Mouse (Mus musculus) c-Kit-positive CD71-positive TER-119-positive erythroid progenitor cells, embryonic 14.5 days (primary cell): ENCODE data around the gene Gm3417.
"Not testable (repeated sequence)": the region's sequence is repeated elsewhere in the genome, so short reads cannot be mapped to it uniquely, and the experiment has no call there.

Experiments
- DNase-seq: peaks from one replicate; pipeline ENCODE4 v3.0.0-alpha.2; 2013; ENCODE audit warnings: low spot score

Gene Gm3417

DNA sequence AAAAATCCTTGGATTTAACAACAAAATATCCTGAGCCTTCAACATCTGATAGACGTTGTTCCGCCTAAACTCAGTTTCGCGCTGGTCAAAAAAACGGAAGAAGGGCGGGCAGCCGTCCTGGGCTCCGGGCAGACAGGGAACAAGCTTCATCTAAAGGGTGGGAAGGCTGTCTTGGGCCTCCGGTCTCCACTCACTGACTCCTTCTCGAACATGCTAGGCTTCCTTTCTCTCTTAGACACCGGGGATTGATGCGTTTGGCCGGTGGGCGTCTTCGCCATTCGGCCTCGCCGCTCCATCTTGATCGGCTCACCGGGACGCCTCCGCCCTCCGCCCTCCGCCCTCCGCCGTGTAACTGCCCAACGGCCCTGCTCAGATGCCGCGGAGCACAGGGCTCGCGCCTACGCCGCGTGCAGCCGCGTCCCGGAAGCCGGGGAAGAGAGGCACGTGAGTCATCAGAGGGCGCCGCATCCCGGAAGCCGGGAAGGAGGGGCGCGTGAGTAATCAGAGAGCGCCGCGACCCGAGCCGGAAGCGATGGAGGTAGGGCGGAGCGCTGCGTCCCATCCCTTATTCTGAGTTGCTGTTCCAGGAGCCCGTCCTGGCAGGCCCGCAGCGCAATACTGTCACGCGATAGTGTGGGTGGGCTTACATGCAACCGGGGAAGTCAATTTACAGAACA is at the start of gene Gm3417, which contains the start of gene 9030025P20Rik:
Gene Gm3417 (minus strand): TSS at position 429 of the 677 bp plus-strand sequence.
Gene 9030025P20Rik (plus strand): TSS at position 107 of the 677 bp plus-strand sequence.
- DNase-seq, result not testable (repeated sequence)

- DNase-seq, result not testable (repeated sequence)
These were observed 46.9 kb upstream of the Gm3417 start for GRCm38 (mm10) chr17:15025513-15025912.

GRCm38 (mm10) chr17:15024502-15025193 is 46.1 kb upstream of the Gm3417 start:
- DNase-seq, result not testable (repeated sequence)

- not testable (repeated sequence) for DNase-seq
These were observed 45.4 kb upstream of the Gm3417 start for GRCm38 (mm10) chr17:15023878-15024492.

- DNase-seq, result not testable (repeated sequence)
These were observed 43.1 kb upstream of the Gm3417 start for GRCm38 (mm10) chr17:15021503-15022220.

- DNase-seq, result not testable (repeated sequence)
These were observed 31.3 kb upstream of the Gm3417 start, which contains the start of gene Gm3435 for GRCm38 (mm10) chr17:15009706-15010413. Gm3435 (plus strand) TSS chr17:15010176.

- DNase-seq, result not testable (repeated sequence)
These were observed 30.5 kb upstream of the Gm3417 start for GRCm38 (mm10) chr17:15009088-15009487.

- DNase-seq, result not testable (repeated sequence)
These were observed 21.5 kb upstream of the Gm3417 start for GRCm38 (mm10) chr17:15000047-15000446.

GRCm38 (mm10) chr17:14994140-14994539 is 15.6 kb upstream of the Gm3417 start:
- not testable (repeated sequence) for DNase-seq

DNA sequence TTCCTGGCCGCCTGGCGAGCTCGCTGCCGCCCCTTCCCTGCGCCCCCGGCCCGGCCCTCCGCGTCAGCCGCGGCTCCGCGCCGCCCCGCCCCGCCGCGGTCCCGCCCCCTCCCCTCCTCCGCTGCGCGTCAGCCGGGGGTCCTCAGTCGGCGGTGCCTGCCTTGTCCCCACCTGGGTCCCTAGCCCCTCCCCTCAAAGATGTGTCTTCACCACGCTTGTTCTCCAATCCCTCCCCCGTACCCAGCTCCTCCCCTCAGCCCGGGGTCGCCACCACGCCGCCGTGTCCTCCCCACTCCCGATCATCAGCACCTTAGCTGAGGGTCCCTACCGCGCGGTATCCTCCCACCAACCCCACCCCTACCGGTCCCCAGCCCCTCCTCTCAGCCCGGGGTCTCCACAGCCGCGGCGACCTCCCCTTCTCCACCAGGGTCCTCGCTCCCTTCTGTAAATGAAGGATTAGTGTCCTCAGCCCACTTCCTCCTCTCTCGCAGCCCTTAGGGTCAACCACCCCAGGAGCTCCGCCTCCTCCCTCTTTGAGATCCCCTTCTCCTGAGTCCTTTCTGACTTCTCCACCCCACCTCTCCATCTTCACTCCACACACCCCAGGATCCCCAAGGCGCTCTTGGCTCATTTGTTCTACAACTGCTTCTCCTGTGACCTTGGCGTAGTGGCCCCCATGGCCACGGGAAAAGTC is 14.7 kb upstream of the Gm3417 start:
- DNase-seq, result not testable (repeated sequence)

DNA sequence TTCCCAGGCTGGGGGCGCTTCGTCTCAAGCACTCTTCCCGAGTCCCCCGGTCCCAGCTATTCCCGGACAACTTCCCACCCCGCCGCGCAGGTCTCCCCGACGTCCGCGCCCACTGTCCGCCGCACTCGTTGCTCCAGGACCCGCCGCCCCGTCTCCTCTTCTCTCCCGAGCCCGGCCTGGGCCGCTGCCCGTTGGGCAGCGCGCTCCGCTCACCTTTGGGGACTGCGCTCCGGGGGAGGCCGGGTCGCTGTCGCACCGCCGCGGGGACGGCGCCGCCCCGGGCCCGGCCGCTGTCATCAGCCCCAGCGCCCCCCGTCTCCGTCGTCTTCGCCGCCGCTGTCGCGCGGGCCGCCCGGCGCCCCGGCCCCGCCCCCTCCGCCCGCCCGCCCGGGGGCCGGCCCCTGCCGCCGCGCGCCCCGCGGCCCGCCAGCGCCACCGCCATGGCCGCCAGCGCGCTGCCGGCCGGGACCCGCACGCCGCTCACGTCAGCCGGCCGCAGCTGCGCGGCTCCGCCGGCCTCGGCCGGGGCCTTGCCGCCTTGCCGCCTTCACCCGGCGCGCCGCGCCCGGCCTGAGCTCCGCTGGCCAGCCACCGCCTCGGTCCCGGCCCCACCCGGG is 14.0 kb upstream of the Gm3417 start:
- not testable (repeated sequence) for DNase-seq

DNA sequence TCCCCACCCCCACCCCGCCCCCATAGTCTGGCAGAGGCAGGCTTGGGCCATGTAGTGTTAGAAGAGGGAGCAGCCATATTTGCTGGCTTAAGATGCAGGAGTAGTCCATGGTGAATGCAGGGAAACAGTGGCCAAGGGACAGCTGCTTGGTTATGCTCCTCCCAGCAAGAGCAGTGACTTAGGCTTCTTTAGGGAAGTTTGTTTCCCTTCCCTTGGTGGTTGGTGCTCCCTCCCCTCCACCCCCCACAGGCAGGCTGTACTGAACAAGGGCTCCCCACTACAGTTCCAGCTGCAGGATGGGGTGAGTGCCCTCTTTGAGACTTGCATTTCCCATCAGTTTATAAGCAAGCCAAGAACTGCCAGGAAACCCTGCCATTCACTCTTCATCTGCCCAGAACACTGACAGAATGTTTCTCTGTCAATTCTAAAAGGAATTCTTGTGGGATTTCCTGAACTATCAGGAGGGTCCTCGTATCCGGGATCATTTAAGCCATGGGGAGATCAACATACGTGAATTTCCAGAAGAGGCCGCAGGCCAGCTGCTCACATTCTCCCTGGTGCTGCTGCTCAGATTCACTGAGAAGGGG is 11.6 kb upstream of the Gm3417 start:
- DNase-seq, result not testable (repeated sequence)

DNA sequence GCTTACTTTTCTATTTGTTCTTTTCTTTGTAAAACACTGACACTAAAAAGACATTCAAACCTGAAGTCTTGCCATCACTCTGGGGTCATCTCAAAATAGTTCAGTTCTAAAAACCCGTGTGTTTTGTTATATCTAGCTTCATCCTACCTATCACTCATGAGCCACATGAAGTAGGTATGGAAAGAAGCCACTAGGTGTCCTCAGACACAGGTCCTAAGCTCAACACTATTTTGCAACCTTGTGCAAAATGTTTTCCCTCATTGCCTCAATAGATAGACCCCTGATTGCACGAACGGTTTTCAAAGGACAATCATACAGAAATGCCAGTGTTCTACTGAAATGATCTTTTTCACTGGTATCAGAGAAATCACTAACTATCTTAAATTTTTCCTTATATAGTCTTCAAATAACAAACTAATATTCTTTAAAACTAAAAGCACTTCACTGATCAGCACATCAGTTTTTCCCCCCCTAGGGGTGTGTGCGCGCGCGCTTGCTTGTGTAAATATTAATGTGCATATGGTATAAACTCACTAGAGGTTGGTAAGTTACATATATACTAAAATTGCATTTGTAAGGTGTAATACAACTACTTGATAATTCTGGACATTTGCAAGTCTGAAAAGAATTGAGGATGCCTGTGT is 750 bp downstream of the Gm3417 start:
- DNase-seq, result not testable (repeated sequence)

- not testable (repeated sequence) for DNase-seq
These were observed 10.1 kb downstream of the Gm3417 start for GRCm38 (mm10) chr17:14968373-14968913.

DNA sequence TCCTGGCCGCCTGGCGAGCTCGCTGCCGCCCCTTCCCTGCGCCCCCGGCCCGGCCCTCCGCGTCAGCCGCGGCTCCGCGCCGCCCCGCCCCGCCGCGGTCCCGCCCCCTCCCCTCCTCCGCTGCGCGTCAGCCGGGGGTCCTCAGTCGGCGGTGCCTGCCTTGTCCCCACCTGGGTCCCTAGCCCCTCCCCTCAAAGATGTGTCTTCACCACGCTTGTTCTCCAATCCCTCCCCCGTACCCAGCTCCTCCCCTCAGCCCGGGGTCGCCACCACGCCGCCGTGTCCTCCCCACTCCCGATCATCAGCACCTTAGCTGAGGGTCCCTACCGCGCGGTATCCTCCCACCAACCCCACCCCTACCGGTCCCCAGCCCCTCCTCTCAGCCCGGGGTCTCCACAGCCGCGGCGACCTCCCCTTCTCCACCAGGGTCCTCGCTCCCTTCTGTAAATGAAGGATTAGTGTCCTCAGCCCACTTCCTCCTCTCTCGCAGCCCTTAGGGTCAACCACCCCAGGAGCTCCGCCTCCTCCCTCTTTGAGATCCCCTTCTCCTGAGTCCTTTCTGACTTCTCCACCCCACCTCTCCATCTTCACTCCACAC is 16.9 kb downstream of the Gm3417 start:
- DNase-seq, result not testable (repeated sequence)

DNA sequence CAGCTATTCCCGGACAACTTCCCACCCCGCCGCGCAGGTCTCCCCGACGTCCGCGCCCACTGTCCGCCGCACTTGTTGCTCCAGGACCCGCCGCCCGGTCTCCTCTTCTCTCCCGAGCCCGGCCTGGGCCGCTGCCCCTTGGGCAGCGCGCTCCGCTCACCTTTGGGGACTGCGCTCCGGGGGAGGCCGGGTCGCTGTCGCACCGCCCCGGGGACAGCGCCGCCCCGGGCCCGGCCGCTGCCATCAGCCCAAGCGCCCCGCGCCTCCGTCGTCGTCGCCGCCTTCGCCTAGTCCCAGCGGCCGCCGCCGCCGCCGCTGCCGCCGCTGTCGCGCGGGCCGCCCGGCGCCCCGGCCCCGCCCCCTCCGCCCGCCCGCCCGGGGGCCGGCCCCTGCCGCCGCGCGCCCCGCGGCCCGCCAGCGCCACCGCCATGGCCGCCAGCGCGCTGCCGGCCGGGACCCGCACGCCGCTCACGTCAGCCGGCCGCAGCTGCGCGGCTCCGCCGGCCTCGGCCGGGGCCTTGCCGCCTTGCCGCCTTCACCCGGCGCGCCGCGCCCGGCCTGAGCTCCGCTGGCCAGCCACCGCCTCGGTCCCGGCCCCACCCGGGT is 17.5 kb downstream of the Gm3417 start, which contains the start of gene Phf10:
Gene Phf10 (minus strand): TSS at position 323 of the 606 bp plus-strand sequence.
- DNase-seq, result not testable (repeated sequence)

DNA sequence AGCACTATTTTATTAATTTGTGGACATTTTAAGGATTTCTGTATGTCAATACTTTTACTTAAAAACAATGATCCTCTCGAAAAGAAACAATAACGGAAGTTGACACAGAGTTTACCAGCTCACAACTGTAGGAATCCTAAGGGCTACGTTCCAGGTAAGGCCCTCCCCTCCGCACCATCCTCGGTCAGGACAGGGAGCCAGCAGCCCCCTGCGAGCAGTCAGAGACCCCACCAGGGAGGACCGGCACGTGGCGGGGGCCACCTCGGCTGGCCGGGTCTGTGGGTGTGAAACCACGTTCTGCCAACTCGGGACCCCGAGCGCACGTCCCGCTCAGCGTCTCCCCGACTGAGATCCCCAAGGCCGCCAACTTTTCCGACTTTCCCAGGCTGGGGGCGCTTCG is 18.1 kb downstream of the Gm3417 start:
- DNase-seq, result no peak

DNA sequence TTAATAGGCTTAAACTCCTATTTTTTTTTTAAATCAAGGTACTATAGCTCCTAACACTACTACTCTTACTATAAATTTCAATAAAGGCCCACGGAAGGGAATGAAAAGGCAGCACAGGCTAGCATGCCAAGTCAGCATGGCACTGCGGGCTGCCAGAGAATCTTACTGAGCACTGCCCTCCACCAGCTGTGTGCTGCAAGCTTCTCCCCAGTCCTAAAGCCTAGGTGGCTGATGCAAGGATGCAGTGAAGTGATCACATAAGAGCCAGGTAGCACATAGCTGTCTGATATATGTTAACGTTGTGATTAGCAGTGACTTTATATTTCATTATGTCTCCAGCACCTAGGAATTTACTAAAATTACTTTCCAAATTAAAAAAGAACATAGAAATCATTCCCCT is 18.6 kb downstream of the Gm3417 start:
- DNase-seq, result peak; percentile 62
